Mouse (Mus musculus): ENCODE data around the gene Dao. TPM values are rescaled to one million over a fixed set of nuclear protein-coding genes. Genes with fewer than 3 reads are reported as not detected.

Gene Dao
- total and polyA plus RNA-seq, 3 experiments: 1.4 to 3.6 (median 1.9) TPM

DNA sequence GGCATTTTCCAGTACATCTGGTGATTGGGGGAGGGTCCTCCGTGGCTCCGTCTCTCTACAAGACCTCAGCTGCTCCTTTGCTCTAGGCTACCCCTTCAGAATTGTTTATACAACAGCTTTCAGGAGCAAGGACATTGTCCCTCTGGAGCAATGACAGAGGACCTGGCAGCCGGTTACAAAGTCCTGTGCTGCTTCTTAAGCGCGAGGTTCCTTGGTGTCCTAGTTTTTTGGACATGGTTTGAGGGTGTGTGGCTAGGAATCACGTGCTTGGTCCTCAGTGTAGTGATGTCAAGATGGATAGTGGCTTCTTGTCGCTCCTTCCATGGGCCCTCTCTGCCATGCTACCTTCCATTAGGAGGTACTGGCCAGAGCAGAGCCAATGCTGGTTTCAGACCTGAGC lies 30.9 kb downstream of the Dao start:
- H3K27ac ChIP-seq (ENCODE audit: insufficient read depth, low read depth): no peak overlapping the region
- no peak for TF ChIP-seq CHD1 (IDR thresholded peaks at IDR 0.05; ENCODE audit: low read depth, low read length)
- TF ChIP-seq ZMIZ1 (IDR thresholded peaks at IDR 0.05; ENCODE audit: low read depth, low read length): no peak
- TF ChIP-seq POLR2AphosphoS2 (IDR thresholded peaks at IDR 0.05; ENCODE audit: low read depth, low read length): no peak
- TF ChIP-seq RCOR1 (conservative IDR thresholded peaks at IDR 0.05; ENCODE audit: low read depth, low read length): no peak
- no peak for TF ChIP-seq RAD21 (IDR thresholded peaks at IDR 0.05; ENCODE audit: low read depth, low read length)
- TF ChIP-seq TCF12 (IDR thresholded peaks at IDR 0.05; ENCODE audit: low read depth, low read length): no peak
- no peak for TF ChIP-seq NRF1 (IDR thresholded peaks at IDR 0.05; ENCODE audit: low read depth, low read length)
- no peak for TF ChIP-seq USF1 (IDR thresholded peaks at IDR 0.05; ENCODE audit: low read depth, low read length)
- no peak for TF ChIP-seq MXI1 (IDR thresholded peaks at IDR 0.05; ENCODE audit: low read depth, low read length)
- TF ChIP-seq ZKSCAN1 (IDR thresholded peaks at IDR 0.05; ENCODE audit: borderline replicate concordance, low read depth, low read length): no peak
- TF ChIP-seq MAFK (IDR thresholded peaks at IDR 0.05; ENCODE audit: insufficient replicate concordance, low read length): no peak
- DNase-seq (ENCODE audit: extremely low read depth): no peak
- dilution Hi-C loops (cut with MboI; ENCODE audit: extremely low pct_ligation_motif_present, extremely low pct_unique_long_range_greater_than_20kb, low sequenced_read_pairs) (no loop called here), in situ Hi-C loops (cut with MboI; ENCODE audit: low pct_ligation_motif_present, low pct_unique_long_range_greater_than_20kb, low sequenced_read_pairs) (no loop called here)
- H3K36me3 ChIP-seq (replicated peaks in 1 of 2; ENCODE audit: control insufficient read depth in 1 of 2, insufficient read depth in 1 of 2, low read length in 1 of 2): no peaks in the 10 kb centered on the region
- H3K27me3 ChIP-seq (replicated peaks): peaks cover 3% of the 10 kb centered on the region
- no peak overlapping the region for H3K4me2 ChIP-seq (ENCODE audit: insufficient read depth, low read depth, poor library complexity, severe bottlenecking)
- no peak overlapping the region for H3K4me3 ChIP-seq (replicated peaks in 1 of 3; ENCODE audit: low read depth in 2 of 3, low read length in 2 of 3, poor library complexity in 1 of 3)
- H3K79me2 ChIP-seq (replicated peaks; ENCODE audit: control insufficient read depth, extremely low read depth, insufficient read depth, poor library complexity, severe bottlenecking): no peaks in the 10 kb centered on the region
- H3K9me3 ChIP-seq (replicated peaks; ENCODE audit: low read length): peaks cover 16% of the 10 kb centered on the region
- H3K9ac ChIP-seq (ENCODE audit: insufficient read depth, low read depth): no peak overlapping the region
- H3K4me1 ChIP-seq (ENCODE audit: control insufficient read depth in 1 of 2, insufficient read depth in 2 of 2): no peaks in the 10 kb centered on the region

DNA sequence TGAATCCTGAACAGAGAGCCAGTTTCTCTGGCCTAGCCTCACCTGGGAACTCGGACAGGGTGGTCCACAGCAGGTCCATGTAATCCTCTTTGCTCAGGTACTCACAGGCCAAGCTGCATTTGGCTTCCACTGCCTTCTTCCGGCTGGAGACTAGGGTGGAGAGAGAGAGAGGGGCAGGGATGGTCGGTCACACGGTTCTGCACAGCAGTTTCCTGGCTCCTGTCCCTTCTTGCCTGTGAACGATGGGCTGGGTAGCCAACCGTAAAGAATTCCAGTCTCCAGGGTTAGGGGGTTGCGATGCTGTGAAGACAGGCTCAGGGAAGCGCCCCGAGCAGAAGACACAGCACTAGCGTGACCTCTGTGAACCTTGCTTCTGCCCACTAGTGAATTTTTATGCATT lies 31.6 kb downstream of the Dao start:
- Histone ChIP-seq H3K9ac (ENCODE audit: insufficient read depth, low read depth) (no peak overlapping the region), H3K9me3 (replicated peaks; ENCODE audit: low read length) (peaks cover 16% of the 10 kb centered on the region), H3K4me3 (replicated peaks in 1 of 3; ENCODE audit: low read depth in 2 of 3, low read length in 2 of 3, poor library complexity in 1 of 3) (no peak overlapping the region), H3K36me3 (replicated peaks in 1 of 2; ENCODE audit: control insufficient read depth in 1 of 2, insufficient read depth in 1 of 2, low read length in 1 of 2) (no peaks in the 10 kb centered on the region), H3K4me2 (ENCODE audit: insufficient read depth, low read depth, poor library complexity, severe bottlenecking) (no peak overlapping the region), H3K27me3 (replicated peaks) (peaks cover 3% of the 10 kb centered on the region), H3K27ac (ENCODE audit: insufficient read depth, low read depth) (no peak overlapping the region), H3K79me2 (replicated peaks; ENCODE audit: control insufficient read depth, extremely low read depth, insufficient read depth, poor library complexity, severe bottlenecking) (no peaks in the 10 kb centered on the region), H3K4me1 (ENCODE audit: control insufficient read depth in 1 of 2, insufficient read depth in 2 of 2) (no peaks in the 10 kb centered on the region)
- dilution Hi-C loops (cut with MboI; ENCODE audit: extremely low pct_ligation_motif_present, extremely low pct_unique_long_range_greater_than_20kb, low sequenced_read_pairs): no loop called here
- DNase-seq (ENCODE audit: extremely low read depth): no peak
- no peak for TF ChIP-seq KAT2A (IDR thresholded peaks at IDR 0.05; ENCODE audit: insufficient replicate concordance, low read length)
- TF ChIP-seq RAD21 (IDR thresholded peaks at IDR 0.05; ENCODE audit: low read depth, low read length): no peak
- TF ChIP-seq RCOR1 (conservative IDR thresholded peaks at IDR 0.05; ENCODE audit: low read depth, low read length): no peak
- TF ChIP-seq ZNF384 (IDR thresholded peaks at IDR 0.05; ENCODE audit: low read depth, low read length): no peak
- no peak for TF ChIP-seq ZC3H11A (IDR thresholded peaks at IDR 0.05; ENCODE audit: low read depth, low read length)
- TF ChIP-seq ETS1 (conservative IDR thresholded peaks at IDR 0.05; ENCODE audit: low read depth, low read length): no peak
- no peak for TF ChIP-seq EP300 (IDR thresholded peaks at IDR 0.05; ENCODE audit: low read length)
- TF ChIP-seq CHD2 (IDR thresholded peaks at IDR 0.05; ENCODE audit: low read length): no peak
- TF ChIP-seq POLR2AphosphoS2 (IDR thresholded peaks at IDR 0.05; ENCODE audit: low read depth, low read length): no peak
- no peak for TF ChIP-seq TCF12 (IDR thresholded peaks at IDR 0.05; ENCODE audit: low read depth, low read length)
- TF ChIP-seq PAX5 (IDR thresholded peaks at IDR 0.05; ENCODE audit: low read length): no peak
- TF ChIP-seq MYC (IDR thresholded peaks at IDR 0.05; ENCODE audit: low read depth, low read length): no peak
- in situ Hi-C loops (cut with MboI; ENCODE audit: low pct_ligation_motif_present, low pct_unique_long_range_greater_than_20kb, low sequenced_read_pairs): no loop called here

Measured in CH12.LX (cell line).